Mouse (Mus musculus) spleen, postnatal 36 days (tissue): ENCODE results near the gene Capn5.

Source experiments
- DNase-seq, 2 experiments: peaks; one replicate each; pipeline ENCODE4 v3.0.0; 2022; ENCODE audit warnings: low spot score in 2 of 2, mixed read lengths in 1 of 2

Gene Capn5

GRCm38 (mm10) chr7:98109771-98110170 lies 68.3 kb downstream of the Capn5 start:
- DNase-seq, result no peak

GRCm38 (mm10) chr7:98108636-98109430 lies 69.2 kb downstream of the Capn5 start:
- peak in 1 of 2 experiments; percentile 11 for DNase-seq

GRCm38 (mm10) chr7:98106272-98106671 lies 71.8 kb downstream of the Capn5 start:
- DNase-seq, result no peak

GRCm38 (mm10) chr7:98104481-98105435 lies 73.3 kb downstream of the Capn5 start:
- no peak for DNase-seq

- no peak for DNase-seq
Measured at GRCm38 (mm10) chr7:98103942-98104292, 74.2 kb downstream of the Capn5 start.

- peak; percentile 31 to 71 for DNase-seq
Measured at GRCm38 (mm10) chr7:98103002-98103941, 74.8 kb downstream of the Capn5 start.

- DNase-seq, result no peak
Measured at GRCm38 (mm10) chr7:98102488-98102887, 75.6 kb downstream of the Capn5 start.

- DNase-seq, result no peak
Measured at GRCm38 (mm10) chr7:98097557-98097956, 80.5 kb downstream of the Capn5 start.

- DNase-seq, result no peak
Measured at GRCm38 (mm10) chr7:98095852-98096251, 82.2 kb downstream of the Capn5 start.

GRCm38 (mm10) chr7:98086346-98086745 lies 91.7 kb downstream of the Capn5 start:
- DNase-seq, result no peak

GRCm38 (mm10) chr7:98085314-98085713 lies 92.8 kb downstream of the Capn5 start:
- DNase-seq, result peak; percentile 17 to 27

GRCm38 (mm10) chr7:98084541-98085293 lies 93.4 kb downstream of the Capn5 start:
- DNase-seq, result no peak

GRCm38 (mm10) chr7:98082376-98082775 lies 95.7 kb downstream of the Capn5 start:
- DNase-seq, result no peak

GRCm38 (mm10) chr7:98077453-98077852 lies 100.6 kb downstream of the Capn5 start:
- no peak for DNase-seq

GRCm38 (mm10) chr7:98071620-98072019 lies 106.5 kb downstream of the Capn5 start:
- DNase-seq, result peak; percentile 69 to 78
